Mouse (Mus musculus): ENCODE results near the gene Fap.

GRCm38 (mm10) chr2:62460815-62461450 is 112.9 kb downstream of the Fap start:
- no peak for TF ChIP-seq FLI1 (IDR thresholded peaks at IDR 0.05; ENCODE audit: low read length)
- TF ChIP-seq GATA1 (IDR thresholded peaks at IDR 0.05; ENCODE audit: borderline replicate concordance, low read length), result no peak
